Mouse (Mus musculus) urinary bladder, adult 2 months (tissue): Measurements from ENCODE around the gene Tril. TPM values are rescaled to one million over a fixed set of nuclear protein-coding genes. Genes with fewer than 3 reads are reported as not detected.

Source experiments
- DNase-seq: peaks from one replicate; pipeline ENCODE4 v3.0.0; 2022; ENCODE audit warnings: low spot score
- polyA plus RNA-seq: library from polyadenylated mRNA; depleted of rRNA; stranded (reverse); fragments of >200 nt; gene quantifications from 2 replicates; pipeline ENCODE4 v1.2.3, GENCODE M21; 2012

Gene Tril
- polyA plus RNA-seq, 1 experiment = 8.7 TPM

GRCm38 (mm10) chr6:53806021-53806420, 14.6 kb downstream of the Tril start:
- no peak for DNase-seq

DNA sequence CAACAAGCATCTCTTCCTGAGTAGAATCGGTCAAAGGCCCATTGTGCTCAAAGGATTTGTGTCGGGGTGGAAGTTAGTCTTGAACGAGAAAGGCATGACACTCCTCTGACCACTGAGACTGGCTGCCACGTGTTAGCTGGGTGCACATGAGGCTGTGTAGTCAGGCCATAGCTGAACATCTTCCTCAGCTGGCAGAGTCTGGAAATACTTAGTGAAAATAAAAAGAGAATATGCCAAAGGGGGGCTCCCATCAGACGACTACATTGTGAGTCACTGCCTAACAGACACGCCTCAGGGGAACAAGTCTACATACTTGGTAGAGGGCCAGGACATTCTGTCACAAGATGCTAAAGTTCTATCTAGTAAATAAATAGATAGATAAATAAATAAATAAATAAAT, 16.5 kb downstream of the Tril start:
- DNase-seq = no peak

DNA sequence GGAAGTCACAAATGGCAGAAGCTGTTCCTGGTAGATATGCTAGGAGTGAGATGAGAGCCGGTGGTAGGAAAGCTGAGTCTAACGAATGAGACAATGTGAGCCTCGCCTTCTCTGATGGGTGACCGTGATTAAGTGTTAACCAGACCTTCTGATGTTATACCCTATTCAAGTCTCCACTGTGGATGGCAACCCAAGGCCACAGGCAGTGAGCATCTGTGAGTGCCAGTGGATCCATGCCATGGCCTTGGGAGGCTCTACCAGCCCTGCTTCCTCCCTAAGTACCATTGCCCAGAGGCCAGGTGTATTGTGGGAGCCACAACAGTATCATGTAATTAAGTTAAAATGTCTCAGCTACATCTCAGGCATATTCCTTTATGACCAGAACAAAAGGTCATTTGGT, 17.1 kb downstream of the Tril start:
- DNase-seq = no peak

- DNase-seq = no peak
Measured at GRCm38 (mm10) chr6:53801893-53802286, 18.7 kb downstream of the Tril start.

- no peak for DNase-seq
Measured at GRCm38 (mm10) chr6:53801269-53801892, 19.2 kb downstream of the Tril start.

- DNase-seq = no peak
Measured at GRCm38 (mm10) chr6:53798865-53799264, 21.8 kb downstream of the Tril start.

DNA sequence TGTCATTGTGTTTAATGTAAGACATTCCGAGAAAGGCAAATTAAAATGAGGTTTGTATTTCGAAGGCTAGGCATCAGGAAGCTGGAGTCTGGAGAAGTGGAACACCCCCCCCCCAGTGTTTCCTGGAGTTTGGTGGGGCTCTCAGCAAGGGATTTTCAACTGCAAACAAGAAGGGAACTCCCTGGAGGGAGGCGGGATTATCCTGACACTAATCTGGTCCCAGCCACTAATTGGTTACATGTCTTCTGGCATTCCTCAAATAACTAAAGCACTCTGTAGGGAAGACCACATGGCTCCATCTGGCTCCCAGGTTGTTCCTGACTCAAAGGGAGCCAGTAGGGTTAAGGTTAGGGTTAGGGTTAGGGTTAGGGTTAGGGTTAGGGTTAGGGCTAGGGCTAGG, 23.8 kb downstream of the Tril start:
- DNase-seq = no peak

DNA sequence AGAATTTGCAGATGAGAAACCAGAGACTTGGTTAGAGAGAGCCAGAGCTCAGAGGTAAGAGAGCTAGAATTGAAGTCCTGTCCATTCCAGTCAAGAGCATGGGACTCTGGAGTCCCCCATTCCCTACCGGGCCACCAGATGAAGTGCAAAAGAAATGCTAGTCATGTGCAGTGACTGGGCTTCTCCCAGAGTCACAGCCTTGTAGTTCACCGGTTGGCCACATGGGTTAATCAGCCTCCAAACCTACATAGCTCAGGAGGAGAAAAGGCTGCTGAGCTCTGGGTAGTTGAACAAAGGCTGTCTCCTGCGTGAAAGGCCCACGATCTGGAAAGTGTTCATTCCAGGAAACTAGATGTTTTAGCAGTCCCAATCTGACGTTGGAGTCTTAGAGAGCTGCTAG, 24.8 kb downstream of the Tril start:
- DNase-seq = no peak

DNA sequence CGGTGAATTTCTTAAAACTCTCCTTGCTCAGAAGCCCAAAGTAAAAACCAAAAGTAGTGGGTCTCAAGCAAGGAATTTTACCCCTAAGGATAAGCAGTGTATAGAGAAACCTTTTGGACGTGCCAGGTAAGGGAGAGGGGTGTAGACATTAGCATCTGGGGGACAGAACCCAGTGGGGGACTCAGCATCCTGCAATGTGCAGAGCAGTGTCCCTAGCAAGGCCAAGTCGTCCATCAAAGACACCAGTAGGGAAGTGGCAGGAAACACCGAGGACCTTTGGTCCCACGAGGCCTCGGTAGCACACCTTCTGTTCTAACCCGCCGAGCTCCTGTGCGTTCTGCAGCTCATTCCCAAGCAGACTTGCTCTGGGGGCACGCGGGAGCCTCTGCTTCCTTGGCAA, 25.6 kb downstream of the Tril start:
- no peak for DNase-seq

GRCm38 (mm10) chr6:53794323-53794971, 26.2 kb downstream of the Tril start:
- peak; percentile 51 for DNase-seq

DNA sequence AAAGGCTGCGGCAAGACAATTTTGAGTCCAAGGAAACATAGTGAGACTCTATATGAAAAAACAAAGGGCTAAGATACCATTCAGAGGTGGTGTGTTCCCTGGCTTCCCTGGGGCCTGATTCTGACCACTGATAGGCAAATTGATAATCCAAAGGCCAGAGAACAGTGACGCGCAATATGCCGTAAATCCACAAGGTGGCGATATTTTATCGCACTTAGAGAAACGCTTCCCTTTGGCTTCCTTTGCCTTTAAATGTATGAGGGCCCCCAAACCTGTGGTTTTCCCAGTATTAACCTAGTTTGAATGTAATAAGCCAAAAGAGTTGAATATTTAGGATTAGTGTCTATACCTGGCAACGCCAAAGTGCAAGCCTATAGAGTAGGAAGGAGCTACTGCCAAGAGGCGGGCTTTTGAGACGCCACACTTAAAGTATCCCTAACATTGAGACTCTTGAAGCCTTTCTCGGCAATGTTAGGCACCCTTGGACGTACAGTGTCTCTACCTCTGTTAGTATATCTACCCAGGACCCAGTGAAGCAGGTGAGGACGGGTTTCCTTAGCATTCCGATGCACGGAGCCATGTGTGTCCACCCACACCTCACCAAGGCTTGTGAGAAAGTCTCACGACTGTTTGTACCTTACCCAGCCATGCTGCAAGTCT, 37.6 kb downstream of the Tril start:
- no peak for DNase-seq

DNA sequence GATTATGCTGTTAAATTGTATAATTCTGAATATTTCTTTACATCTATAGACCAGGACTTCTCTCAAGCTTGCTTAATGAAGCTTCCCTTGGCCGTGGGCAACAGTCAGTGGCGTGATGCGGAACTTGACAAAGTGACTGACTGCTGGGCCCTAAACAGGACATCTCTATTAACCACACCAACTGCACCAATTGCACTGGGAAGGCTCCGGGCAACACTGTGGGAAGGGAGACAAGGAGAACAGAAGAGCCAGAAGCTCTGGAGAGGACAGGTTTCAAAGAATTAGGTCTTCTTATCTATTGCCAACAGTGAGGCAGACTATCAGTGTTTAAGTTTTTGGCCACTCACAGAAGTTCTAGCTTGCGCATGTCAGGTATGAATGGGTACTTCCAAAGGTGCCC, 38.4 kb downstream of the Tril start:
- no peak for DNase-seq

GRCm38 (mm10) chr6:53781171-53781570, 39.5 kb downstream of the Tril start:
- no peak for DNase-seq

- DNase-seq = no peak
Measured at GRCm38 (mm10) chr6:53780008-53780407, 40.6 kb downstream of the Tril start.

DNA sequence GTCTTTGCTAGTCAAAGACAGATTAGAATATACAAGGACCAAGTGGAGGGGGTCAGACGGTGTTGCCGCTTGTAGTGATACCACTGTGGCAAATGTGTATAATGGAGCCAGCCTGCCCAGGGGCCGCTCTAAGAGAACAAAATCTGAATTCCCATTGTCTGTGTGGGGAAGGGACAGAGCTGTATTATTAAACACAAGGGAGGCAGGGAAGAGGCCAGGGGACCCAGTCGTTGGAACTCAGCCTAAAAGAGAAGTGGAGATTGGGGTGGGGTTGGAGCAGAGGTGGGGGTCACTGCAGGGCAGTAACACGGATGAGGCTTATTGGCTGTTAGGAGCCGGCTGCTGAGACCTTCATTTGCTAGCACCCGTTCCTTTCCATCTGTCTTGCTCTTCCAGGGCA, 41.1 kb downstream of the Tril start:
- DNase-seq = no peak

- no peak for DNase-seq
Measured at GRCm38 (mm10) chr6:53778424-53778955, 42.1 kb downstream of the Tril start.

DNA sequence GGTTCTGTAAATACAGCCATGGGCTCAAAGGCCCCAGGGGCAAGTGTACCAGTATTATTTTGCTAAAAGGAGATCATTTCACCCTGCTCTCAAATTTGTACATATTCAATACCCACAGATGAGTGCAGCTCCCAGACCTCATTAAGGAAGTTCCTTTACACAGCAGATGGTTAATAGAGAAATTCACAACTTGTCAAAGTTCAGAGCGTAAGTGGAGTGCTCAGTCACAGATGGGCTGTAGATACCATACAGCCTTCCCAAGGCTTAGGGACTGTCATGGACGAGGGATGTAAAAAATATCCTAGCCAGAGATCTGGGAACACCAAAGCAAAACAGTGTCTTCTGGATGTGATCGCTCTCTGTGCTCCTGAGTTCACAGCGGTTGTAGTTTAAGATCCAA, 52.4 kb downstream of the Tril start:
- no peak for DNase-seq

GRCm38 (mm10) chr6:53766243-53766915, 54.3 kb downstream of the Tril start:
- DNase-seq = no peak

DNA sequence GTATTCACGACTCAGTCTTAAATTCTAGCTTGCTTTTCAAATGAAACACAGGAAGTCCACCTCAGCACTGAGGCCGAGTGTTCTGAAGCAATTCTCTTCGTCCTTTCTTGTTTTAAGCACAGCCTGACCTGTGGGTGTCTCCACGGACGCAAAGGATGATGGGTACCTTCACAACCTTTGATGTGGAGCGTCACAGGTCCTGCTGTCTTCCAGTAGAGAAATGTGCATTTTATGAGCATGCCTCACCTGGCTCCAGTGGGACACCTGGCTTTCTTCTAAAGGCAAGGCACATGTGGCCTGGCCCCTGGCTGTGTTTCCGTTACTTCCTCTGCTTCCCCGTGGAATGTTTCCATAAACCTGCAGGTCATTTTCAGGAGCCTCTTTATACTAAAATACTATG, 54.9 kb downstream of the Tril start:
- no peak for DNase-seq
